Mouse (Mus musculus) Patski (cell line): ENCODE data around the gene Pkib. TPM values are rescaled to one million over a fixed set of nuclear protein-coding genes. Genes with fewer than 3 reads are reported as not detected.

Experiments
- ATAC-seq: fragments of 100-300 bp; one replicate; pipeline ENCODE4 v1.8.0; 2021
- CTCF ChIA-PET: fragments of 350-600 bp; sonication (Branson Sonifier 250); formaldehyde crosslinking; loops from one replicate; lab custom pipeline; 2022; ENCODE audit warnings: inconsistent platforms; lab: Charles Lee
- POLR2A ChIA-PET: fragments of 350-600 bp; sonication (Branson Sonifier 250); formaldehyde crosslinking; loops from one replicate; lab custom pipeline; 2022; ENCODE audit warnings: antibody characterized with exemption, inconsistent platforms; lab: Charles Lee
- DNase-seq: peaks from one replicate; pipeline ENCODE4 v3.0.0-alpha.2; 2011; ENCODE audit warnings: low read depth, low spot score
- H3K27me3 ChIP-seq: fragments of 371-371 bp; one replicate; pipeline ENCODE4 v1.5.1; 2021
- CTCF ChIP-seq: fragments of 100-300 bp; IDR thresholded peaks from one replicate; pipeline ENCODE4 v1.5.1; 2021
- in situ Hi-C: fragments of 300-500 bp; cut with MboI; formaldehyde crosslinking; loops from 3 replicates; pipeline ENCODE4 v1.11.1; 2018; ENCODE audit warnings: low pct_unique_long_range_greater_than_20kb, mixed read lengths
- polyA plus RNA-seq: library from polyadenylated mRNA; unstranded; gene quantifications from one replicate; pipeline ENCODE4 v1.2.3, GENCODE M21; 2021

Gene Pkib
- polyA plus RNA-seq, 1 experiment from 2014 or later = 0.21 TPM

GRCm38 (mm10) chr10:57731672-57732071 lies 99.9 kb downstream of the Pkib start:
- POLR2A ChIA-PET = no interaction called here
- DNase-seq = no peak
- in situ Hi-C loops = no loop called here
- ATAC-seq = no peak
- TF ChIP-seq CTCF = no peak
- H3K27me3 ChIP-seq = peaks cover 14% of the 10 kb centered on the region
- CTCF ChIA-PET = no interaction called here

GRCm38 (mm10) chr10:57740733-57741132 lies 109.0 kb downstream of the Pkib start:
- CTCF ChIA-PET = interaction anchor here (1.2 to 8.4 kb wide), 3 partner anchors 19 to 108 kb away, joined by 3 to 111 read pairs (median 4); no protein-coding TSS in a partner anchor
- in situ Hi-C loops = loop anchor here (10.0 kb wide), 1 partner anchor 276 kb away; no protein-coding TSS in a partner anchor
- ATAC-seq (no peak), DNase-seq (no peak)
- POLR2A ChIA-PET = no interaction called here
- TF ChIP-seq CTCF = no peak
- H3K27me3 ChIP-seq = peaks cover 26% of the 10 kb centered on the region

GRCm38 (mm10) chr10:57741351-57741750 lies 109.6 kb downstream of the Pkib start:
- ChIA-PET CTCF (interaction anchor here (1.2 to 8.4 kb wide), 3 partner anchors 19 to 107 kb away, joined by 3 to 111 read pairs (median 4); no protein-coding TSS in a partner anchor), POLR2A (no interaction called here)
- DNase-seq (no peak), ATAC-seq (no peak)
- no peak for TF ChIP-seq CTCF
- in situ Hi-C loops = loop anchor here (10.0 kb wide), 1 partner anchor 277 kb away; no protein-coding TSS in a partner anchor
- H3K27me3 ChIP-seq = peaks cover 25% of the 10 kb centered on the region

GRCm38 (mm10) chr10:57743045-57743444 lies 111.3 kb downstream of the Pkib start:
- peaks cover 22% of the 10 kb centered on the region for H3K27me3 ChIP-seq
- no peak for DNase-seq
- CTCF ChIA-PET = interaction anchor here (1.1 to 8.4 kb wide), 6 partner anchors 10 to 98 kb away, joined by 3 to 111 read pairs (median 4); no protein-coding TSS in a partner anchor
- ATAC-seq = no peak
- in situ Hi-C loops = loop anchor here (10.0 kb wide), 1 partner anchor 278 kb away; no protein-coding TSS in a partner anchor
- no peak for TF ChIP-seq CTCF
- POLR2A ChIA-PET = no interaction called here

GRCm38 (mm10) chr10:57743606-57744016 lies 111.8 kb downstream of the Pkib start:
- in situ Hi-C loops = loop anchor here (10.0 kb wide), 1 partner anchor 279 kb away; no protein-coding TSS in a partner anchor
- peak; percentile 39 for DNase-seq
- peak; percentile 39 for ATAC-seq
- ChIA-PET CTCF (interaction anchor here (0.6 to 8.4 kb wide), 17 partner anchors 9 to 201 kb away, joined by 3 to 111 read pairs (median 3); no protein-coding TSS in a partner anchor), POLR2A (interaction anchor here (1.0 kb wide), 1 partner anchor 98 kb away, joined by 3 read pairs; no protein-coding TSS in a partner anchor)
- peak; percentile 69 for TF ChIP-seq CTCF
- peaks cover 22% of the 10 kb centered on the region for H3K27me3 ChIP-seq

- ChIA-PET POLR2A (interaction anchor here (1.0 kb wide), 1 partner anchor 97 kb away, joined by 3 read pairs; no protein-coding TSS in a partner anchor), CTCF (interaction anchor here (0.6 to 8.4 kb wide), 17 partner anchors 9 to 202 kb away, joined by 3 to 111 read pairs (median 3); no protein-coding TSS in a partner anchor)
- DNase-seq = no peak
- in situ Hi-C loops = loop anchor here (10.0 kb wide), 1 partner anchor 279 kb away; no protein-coding TSS in a partner anchor
- H3K27me3 ChIP-seq = peaks cover 22% of the 10 kb centered on the region
- TF ChIP-seq CTCF = no peak
- no peak for ATAC-seq
Measured at GRCm38 (mm10) chr10:57744128-57744765, 112.5 kb downstream of the Pkib start.

- CTCF ChIA-PET = interaction anchor here (0.8 to 8.4 kb wide), 2 partner anchors 16 to 95 kb away, joined by 3 to 111 read pairs; no protein-coding TSS in a partner anchor
- DNase-seq = no peak
- POLR2A ChIA-PET = no interaction called here
Measured at GRCm38 (mm10) chr10:57745452-57745851, 113.7 kb downstream of the Pkib start.

GRCm38 (mm10) chr10:57747127-57747526 lies 115.3 kb downstream of the Pkib start:
- ATAC-seq (no peak), DNase-seq (no peak)
- no peak for TF ChIP-seq CTCF
- in situ Hi-C loops = loop anchor here (5.0 to 10.0 kb wide), 2 partner anchors 90 to 282 kb away; no protein-coding TSS in a partner anchor
- ChIA-PET CTCF (no interaction called here), POLR2A (no interaction called here)
- peaks cover 10% of the 10 kb centered on the region for H3K27me3 ChIP-seq

More at GRCm38 (mm10) chr10:57745452-57745851, 113.7 kb downstream of the Pkib start:
- H3K27me3 ChIP-seq = peaks cover 22% of the 10 kb centered on the region
- in situ Hi-C loops = loop anchor here (5.0 to 10.0 kb wide), 2 partner anchors 92 to 281 kb away; no protein-coding TSS in a partner anchor
- no peak for ATAC-seq
- no peak for TF ChIP-seq CTCF

GRCm38 (mm10) chr10:57753343-57753742 lies 121.6 kb downstream of the Pkib start:
- no peak for ATAC-seq
- in situ Hi-C loops = no loop called here
- CTCF ChIA-PET = interaction anchor here (1.6 kb wide), 1 partner anchor 9 kb away, joined by 9 read pairs; no protein-coding TSS in a partner anchor

GRCm38 (mm10) chr10:57755201-57755736 lies 123.5 kb downstream of the Pkib start:
- in situ Hi-C loops = no loop called here
- peaks cover 3% of the 10 kb centered on the region for H3K27me3 ChIP-seq
- ChIA-PET CTCF (interaction anchor here (1.6 kb wide), 1 partner anchor 9 kb away, joined by 4 read pairs; no protein-coding TSS in a partner anchor), POLR2A (no interaction called here)
- ATAC-seq (peak; percentile 76), DNase-seq (peak; percentile 44)
- no peak for TF ChIP-seq CTCF

More at GRCm38 (mm10) chr10:57753343-57753742, 121.6 kb downstream of the Pkib start:
- no peak for DNase-seq
- no peak for TF ChIP-seq CTCF
- POLR2A ChIA-PET = no interaction called here
- H3K27me3 ChIP-seq = peaks cover 7% of the 10 kb centered on the region
